Mouse (Mus musculus): ENCODE results near the gene Fubp3.

- TF ChIP-seq MAX (IDR thresholded peaks at IDR 0.05) (no peak), CTCF (IDR thresholded peaks at IDR 0.05; ENCODE audit: control insufficient read depth, insufficient read depth, insufficient read length) (no peak), USF1 (IDR thresholded peaks at IDR 0.05; ENCODE audit: low read depth) (no peak), CEBPB (IDR thresholded peaks at IDR 0.05; ENCODE audit: low read depth) (no peak), FOSL1 (IDR thresholded peaks at IDR 0.05; ENCODE audit: insufficient read depth, low read length, poor library complexity, severe bottlenecking) (no peak), MYOD1 (IDR thresholded peaks at IDR 0.05; ENCODE audit: control insufficient read depth, insufficient read length, low read depth) (no peak)
These were observed 81.8 kb downstream of the Fubp3 start for GRCm38 (mm10) chr2:31653971-31654853.
